Mouse (Mus musculus): ENCODE results near the gene Ifitm5. TPM values are rescaled to one million over a fixed set of nuclear protein-coding genes. Genes with fewer than 3 reads are reported as not detected.

Gene Ifitm5
- polyA plus RNA-seq, 1 experiment, result 1.7 TPM

GRCm38 (mm10) chr7:140961416-140961815 is 11.3 kb upstream of the Ifitm5 start:
- no peak for DNase-seq (ENCODE audit: low read depth)

- no peak for DNase-seq (ENCODE audit: low read depth)
Observed at GRCm38 (mm10) chr7:140960026-140960425, 9.9 kb upstream of the Ifitm5 start.

DNA sequence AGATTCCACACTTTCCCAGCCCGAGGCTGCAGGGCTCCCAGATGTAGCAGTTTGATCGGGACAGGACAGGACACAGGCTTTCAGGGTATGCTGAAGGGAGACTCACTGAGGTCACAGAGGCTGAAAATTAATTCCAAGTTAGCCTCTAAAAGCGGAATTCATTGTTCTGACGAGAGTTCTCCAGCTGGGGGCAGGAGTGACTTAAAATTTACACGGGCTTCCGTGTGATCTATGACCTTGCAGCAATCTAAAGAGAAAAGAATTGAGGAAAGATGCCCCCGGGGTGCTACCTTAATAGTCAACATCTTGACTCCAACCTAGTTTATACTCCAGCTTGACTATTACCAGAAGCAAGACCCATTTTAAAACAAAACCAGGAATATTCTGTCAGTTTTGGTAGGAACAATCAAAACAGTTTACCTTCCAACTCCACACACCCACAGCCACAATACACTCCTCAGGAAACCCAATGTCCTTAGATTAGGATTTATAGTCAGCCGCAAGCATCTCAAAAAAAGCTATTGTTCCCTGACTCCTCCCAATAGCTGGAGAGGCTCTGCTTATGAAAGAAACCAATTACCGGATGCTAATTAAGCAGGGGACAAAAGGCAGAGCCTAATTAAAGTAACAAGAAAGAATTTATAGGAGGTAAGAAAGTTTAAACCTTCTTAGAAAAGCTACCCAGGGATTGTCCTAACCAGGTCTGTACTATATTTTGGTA is 9.2 kb upstream of the Ifitm5 start:
- peak; percentile 74 for DNase-seq (ENCODE audit: low read depth)

DNA sequence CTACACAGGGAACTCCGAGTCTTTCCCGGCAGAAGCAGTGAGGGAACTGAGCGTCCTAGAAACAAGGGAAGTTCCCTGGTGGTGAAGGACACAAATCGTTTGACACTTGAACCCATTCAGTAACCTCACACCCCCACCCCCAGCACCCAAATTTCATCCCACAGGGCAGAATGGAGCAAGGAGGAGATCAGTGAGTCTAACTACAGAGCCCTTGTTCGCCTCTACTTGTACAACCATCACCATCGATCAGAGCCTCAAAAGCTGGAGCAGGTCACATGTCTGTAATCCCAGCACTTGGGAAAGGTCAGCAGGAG is 6.4 kb upstream of the Ifitm5 start:
- no peak for DNase-seq (ENCODE audit: low read depth)

GRCm38 (mm10) chr7:140955758-140956555 is 5.9 kb upstream of the Ifitm5 start, which contains the start of the genes Gm45717 and Ifitm2:
Gene Gm45717 (minus strand): TSS chr7:140955937.
Gene Ifitm2 (minus strand): TSS chr7:140955987.
- peak; percentile 89 for DNase-seq (ENCODE audit: low read depth)

- DNase-seq (ENCODE audit: low read depth), result no peak
Observed at GRCm38 (mm10) chr7:140955342-140955741, 5.3 kb upstream of the Ifitm5 start.

GRCm38 (mm10) chr7:140954733-140955071 is 4.6 kb upstream of the Ifitm5 start:
- no peak for DNase-seq (ENCODE audit: low read depth)

DNA sequence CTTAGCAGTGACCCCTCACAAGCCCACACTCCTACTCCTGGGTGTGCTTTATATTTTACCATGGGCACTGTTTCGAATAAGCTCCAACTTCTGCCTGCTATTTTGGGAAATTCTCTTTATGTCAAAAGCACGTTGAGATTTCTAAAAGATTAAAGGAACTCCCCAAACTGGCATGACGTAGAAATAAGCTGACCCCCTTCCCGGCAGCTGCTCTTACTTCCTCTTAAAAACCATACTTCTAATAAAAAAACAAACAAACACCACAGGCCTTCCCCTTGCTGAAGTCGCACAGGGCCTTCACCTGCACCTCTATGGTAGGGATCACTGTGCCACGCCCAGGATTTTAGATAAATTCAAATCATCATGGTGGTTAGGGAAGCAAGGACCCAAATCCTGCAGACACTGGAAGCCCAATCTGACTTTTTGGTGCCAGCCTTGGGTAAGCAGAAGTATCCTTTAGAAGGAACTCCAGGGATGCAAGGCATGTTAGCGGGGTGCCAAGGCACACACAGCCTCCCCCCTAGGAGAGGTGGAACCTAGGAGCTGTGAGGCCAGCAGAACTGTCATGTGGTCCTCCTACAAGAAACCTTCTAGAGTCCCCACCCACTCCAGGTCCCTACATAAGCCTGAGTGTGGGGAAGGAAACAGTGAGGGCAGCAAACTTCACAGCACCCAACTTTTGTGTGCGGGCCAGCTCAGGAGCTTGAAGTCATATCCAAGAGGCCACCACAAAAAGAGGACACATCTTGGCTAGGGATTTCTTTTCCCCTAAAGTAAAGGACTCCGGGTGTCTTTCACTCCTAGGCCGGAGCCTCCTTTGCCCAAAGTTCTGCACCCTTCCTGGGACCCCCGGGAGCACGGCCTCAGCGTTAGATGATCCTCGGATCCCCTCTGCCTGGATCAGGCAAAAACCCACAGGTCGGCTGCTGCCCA is 4.0 kb upstream of the Ifitm5 start:
- DNase-seq (ENCODE audit: low read depth), result no peak

DNA sequence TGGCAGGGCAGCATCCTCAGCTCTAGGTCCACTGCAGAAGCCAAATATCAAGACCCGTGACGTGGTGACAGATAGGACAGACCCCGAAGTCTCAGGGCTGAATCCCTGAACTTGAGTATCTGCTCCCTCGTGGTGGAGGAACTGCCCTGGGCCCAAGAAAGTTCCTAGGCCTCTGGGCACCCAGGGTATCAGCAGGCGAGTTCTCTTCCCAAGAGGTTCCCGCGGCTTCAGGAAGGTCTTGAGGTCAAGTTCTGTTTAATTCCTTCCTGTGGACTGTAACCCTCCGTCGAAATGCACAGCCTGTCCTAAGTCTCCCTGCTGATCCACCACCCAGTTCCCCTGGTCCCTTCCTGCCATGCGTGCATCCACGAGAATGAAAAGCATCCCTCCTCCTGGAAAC is 3.0 kb upstream of the Ifitm5 start:
- no peak for DNase-seq (ENCODE audit: low read depth)

DNA sequence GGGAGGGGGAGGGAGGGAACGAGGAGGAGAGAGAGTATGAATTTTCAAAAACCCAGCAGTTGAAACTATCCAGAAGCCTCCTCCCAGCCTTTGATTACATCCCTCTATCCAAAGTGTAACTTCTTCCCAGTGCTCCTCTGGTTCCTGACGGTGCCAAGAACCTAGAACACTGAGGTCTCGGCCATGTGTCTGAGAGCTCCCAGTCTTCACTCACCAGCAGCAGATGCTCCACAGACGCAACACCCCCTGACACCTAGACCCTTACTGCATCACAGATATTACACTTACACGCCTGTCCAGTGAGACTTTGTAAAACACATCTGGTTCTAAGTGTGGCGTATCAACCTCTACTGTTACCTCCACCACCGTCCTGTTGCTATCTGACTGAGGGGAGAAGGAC is 2.4 kb upstream of the Ifitm5 start:
- no peak for DNase-seq (ENCODE audit: low read depth)

- no peak for DNase-seq (ENCODE audit: low read depth)
Observed at GRCm38 (mm10) chr7:140951765-140952164, 1.7 kb upstream of the Ifitm5 start.

DNA sequence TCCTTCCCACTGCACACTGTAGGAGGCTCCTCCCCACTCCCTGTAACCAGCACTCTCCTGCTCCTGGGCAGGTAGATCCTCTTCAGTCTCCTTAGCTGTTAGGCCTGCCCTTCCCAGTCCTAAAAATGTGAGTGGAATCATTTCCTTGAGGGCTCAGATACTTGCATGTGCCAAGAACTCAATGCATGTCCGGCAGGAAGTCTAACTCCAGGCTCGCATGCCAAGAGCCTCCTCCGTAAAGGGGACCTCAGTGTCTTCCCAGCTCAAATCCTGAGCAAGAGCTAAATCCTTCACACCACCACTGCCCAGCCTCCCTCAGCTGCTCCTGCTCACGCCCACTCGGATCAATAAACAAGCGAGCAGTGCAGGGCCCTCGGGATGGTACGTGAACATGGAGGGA is 960 bp upstream of the Ifitm5 start:
- DNase-seq (ENCODE audit: low read depth), result no peak

- no peak for DNase-seq (ENCODE audit: low read depth)
Observed at GRCm38 (mm10) chr7:140949255-140949654, 836 bp downstream of the Ifitm5 start.

GRCm38 (mm10) chr7:140948161-140948560 is 1.9 kb downstream of the Ifitm5 start:
- DNase-seq (ENCODE audit: low read depth), result no peak

DNA sequence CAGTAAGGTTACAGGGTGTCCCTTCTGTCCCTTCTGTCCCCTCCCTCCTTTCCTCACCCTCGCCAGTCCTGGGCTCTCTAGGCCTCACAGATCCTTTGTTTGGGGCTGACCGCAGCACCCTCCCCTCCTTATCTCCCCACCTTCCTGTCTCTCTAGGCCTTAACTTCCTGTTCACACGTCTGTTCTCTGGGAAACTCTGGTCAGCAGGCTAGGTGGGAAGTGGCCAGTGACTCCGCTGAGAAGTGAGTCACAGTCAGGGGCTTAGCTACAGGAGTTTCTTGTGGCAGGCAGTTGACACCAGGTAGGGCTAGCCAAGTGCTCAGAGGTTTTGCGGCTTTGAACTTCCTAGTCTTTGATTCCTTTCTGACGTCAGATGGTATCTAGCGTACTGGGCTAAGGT is 3.1 kb downstream of the Ifitm5 start:
- DNase-seq (ENCODE audit: low read depth), result no peak

DNA sequence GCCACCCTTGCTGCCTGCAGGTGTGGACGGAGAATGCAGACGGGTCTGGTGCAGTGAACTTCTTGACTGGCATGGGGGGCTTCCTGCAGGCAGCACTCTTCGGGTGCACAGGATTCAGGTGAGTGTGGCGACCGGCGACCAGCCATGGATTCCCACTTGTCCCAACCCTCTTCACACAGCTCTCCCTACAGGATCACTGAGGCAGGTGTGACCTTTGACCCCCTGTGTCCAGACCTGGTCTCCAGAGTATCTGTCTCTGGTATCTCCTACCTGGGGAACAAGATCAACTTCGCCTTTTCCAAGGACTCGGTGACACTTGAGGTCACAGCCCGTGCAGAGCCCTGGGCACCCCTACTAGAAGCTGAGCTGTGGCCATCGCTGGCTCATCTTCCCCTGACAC is 3.8 kb downstream of the Ifitm5 start:
- no peak for DNase-seq (ENCODE audit: low read depth)

GRCm38 (mm10) chr7:140945247-140945646 is 4.8 kb downstream of the Ifitm5 start:
- no peak for DNase-seq (ENCODE audit: low read depth)

DNA sequence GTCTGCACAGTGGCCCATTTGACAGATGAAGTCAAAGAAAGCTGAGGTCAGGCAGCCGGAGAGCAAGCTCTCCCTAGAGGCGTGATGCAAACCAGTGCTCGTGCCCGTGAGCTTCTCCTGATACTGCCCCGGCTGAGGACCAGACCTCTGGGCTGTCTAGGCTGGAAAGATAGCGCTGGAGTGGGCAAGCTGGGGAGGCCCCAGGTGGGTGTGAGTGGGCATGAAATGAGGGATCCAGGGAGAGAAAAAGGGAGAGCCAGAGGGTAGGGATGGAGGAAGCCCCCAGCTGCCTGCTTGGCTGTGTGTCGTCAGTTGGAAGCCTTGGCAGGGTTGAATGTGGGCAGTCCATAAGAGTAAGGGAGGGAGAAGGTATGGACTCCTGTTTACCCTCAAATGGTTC is 5.9 kb downstream of the Ifitm5 start:
- no peak for DNase-seq (ENCODE audit: low read depth)

DNA sequence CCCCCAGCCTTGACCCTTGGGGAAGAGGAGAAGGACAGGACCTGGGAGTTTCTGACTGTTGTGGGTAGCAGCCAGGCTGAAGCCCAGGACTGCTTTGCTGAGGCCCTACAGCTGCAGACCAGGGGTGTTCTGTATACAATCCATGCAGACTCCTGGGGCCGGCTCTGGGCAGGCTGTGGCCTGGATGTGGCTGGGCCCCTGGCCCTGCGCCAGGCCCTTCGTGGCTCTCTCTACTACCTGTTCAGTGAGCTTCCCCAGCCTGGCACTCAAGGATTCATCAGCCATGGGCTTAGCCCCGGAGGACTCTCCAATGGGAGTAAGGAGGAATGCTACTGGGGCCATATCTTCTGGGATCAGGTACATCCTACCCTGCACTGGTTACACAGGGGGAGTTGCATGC is 6.7 kb downstream of the Ifitm5 start:
- no peak for DNase-seq (ENCODE audit: low read depth)

- DNase-seq (ENCODE audit: low read depth), result no peak
Observed at GRCm38 (mm10) chr7:140942811-140943210, 7.3 kb downstream of the Ifitm5 start.

- DNase-seq (ENCODE audit: low read depth), result no peak
Observed at GRCm38 (mm10) chr7:140942341-140942740, 7.8 kb downstream of the Ifitm5 start.

Measured in gonadal fat pad, adult 2 months (tissue).